Mouse (Mus musculus) granulocyte monocyte progenitor cell, adult 5-6 weeks (primary cell): ENCODE measurements around the gene Sec22a. TPM values are rescaled to one million over a fixed set of nuclear protein-coding genes. Genes with fewer than 3 reads are reported as not detected.

Experiments used
- ATAC-seq: replicated peaks from 2 replicates; pipeline ENCODE4 v1.8.0; 2016; ENCODE audit warnings: mild to moderate bottlenecking, moderate TSS enrichment, inconsistent platforms; ENCODE audit not compliant: poor library complexity, severe bottlenecking
- total RNA-seq, 2 experiments: library from RNA; stranded (forward) in 1 of 2; stranded (reverse) in 1 of 2; fragments of 200-712, 200-1000 nt in 1 of 2; fragments of >200 nt in 1 of 2; fragmentation: Nextera tagmentation in 1 of 2; gene quantifications; 2 replicates each; pipeline ENCODE4 v1.2.3; 2014 to 2017

Gene Sec22a
- total RNA-seq, 2 experiments from 2014 or later, result 9.7 to 16.0 TPM

GRCm38 (mm10) chr16:35270353-35270934 lies 93.3 kb downstream of the Sec22a start:
- ATAC-seq, result peak; percentile 71

Other genes starting within 250 kb of the Sec22a start
- gene Adcy5, start 209.0 kb downstream of the Sec22a start, total RNA-seq (2014; fragmentation: Nextera tagmentation), result not detected in 2 replicates
- gene Adcy5, start 209.0 kb downstream of the Sec22a start, total RNA-seq (2017), result not detected in 2 replicates
- 31.8 and 32.9 TPM in 2 replicates for gene Pdia5, start 127.0 kb upstream of the Sec22a start, total RNA-seq (2014; fragmentation: Nextera tagmentation)
- gene Pdia5, start 127.0 kb upstream of the Sec22a start, total RNA-seq (2017), result 11.1 and 11.5 TPM in 2 replicates
- not detected in 2 replicates for gene Sema5b, start 177.2 kb upstream of the Sec22a start, total RNA-seq (2014; fragmentation: Nextera tagmentation)
- not detected in 2 replicates for gene Sema5b, start 177.2 kb upstream of the Sec22a start, total RNA-seq (2017)